ENCODE assay signal across 27 mouse cellular contexts in the genomic region with DNA sequence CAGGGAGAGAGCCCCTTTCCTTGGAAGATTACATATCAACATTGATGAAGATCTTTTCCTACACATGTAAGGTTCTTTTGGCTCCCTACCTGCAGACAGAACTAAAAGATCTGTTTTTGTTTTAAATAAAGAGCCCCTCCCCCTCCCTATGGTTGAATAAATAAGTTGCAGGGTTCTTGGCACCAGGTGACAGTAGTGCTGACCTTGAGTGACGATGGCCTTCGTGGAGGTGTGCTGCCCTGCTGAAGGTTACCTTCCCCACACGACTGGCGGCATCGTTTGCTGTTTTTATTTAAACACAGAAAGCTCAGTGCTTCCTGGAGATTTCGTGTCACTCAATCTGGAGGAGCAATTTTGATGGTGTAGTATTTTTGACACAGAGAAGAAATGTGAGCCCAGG.
DNase-seq lines count a peak whose midpoint lies in the region; ATAC-seq and TF ChIP-seq lines count a peak whose summit lies in the region.
"Had no signal": no experiment of that assay in that cellular context is flagged by ENCODE, and none has a peak within 500 bp of the region (broad histone marks: within the 10 kb centered on the region; RNA-seq: fewer than 3 reads in every experiment).

No protein-coding gene starts in this region.

- H3K27ac ChIP-seq in gastrocnemius, adult 2 months: peak overlapping the region; percentile 67
- H3K27ac ChIP-seq in hindbrain, embryonic 10.5 days: 0 out of 2 replicates have a peak overlapping the region, but pooled peaks have one; percentile 8
- no peak overlapping the region for H3K27ac ChIP-seq in hindbrain, embryonic 11.5 days (ENCODE audit: low read depth, low read length)
- no peak overlapping the region for H3K27ac ChIP-seq in liver, adult 2 months (replicated peaks; ENCODE audit: insufficient read depth, low read depth, low read length)
- H3K27ac ChIP-seq in liver, embryonic 12.5 days: no peak overlapping the region
- 0 out of 2 replicates have a peak overlapping the region, but pooled peaks have one; percentile 11 for H3K27ac ChIP-seq in embryonic facial prominence, embryonic 15.5 days (replicated peaks)
- H3K27ac ChIP-seq: liver, embryonic 13.5 days; neural tube, embryonic 12.5 days; stomach, postnatal 0 days had no signal

- 79% methylated on average over 6 of the region's 6 CpGs for WGBS in hindbrain, embryonic 10.5 days
- 76% methylated on average over 6 of the region's 6 CpGs for WGBS in hindbrain, embryonic 11.5 days
- WGBS in liver, adult 2 months: 33% methylated on average over 6 of the region's 6 CpGs
- WGBS in liver, embryonic 12.5 days (ENCODE audit: insufficient replicate concordance): 70% methylated on average over 6 of the region's 6 CpGs
- WGBS in embryonic facial prominence, embryonic 15.5 days: 44% methylated on average over 6 of the region's 6 CpGs

- no peak for DNase-seq in gastrocnemius, adult 2 months
- no peak for DNase-seq in gastrocnemius, adult 18-20 months (ENCODE audit: low spot score)
- no peak for DNase-seq in hindbrain, embryonic 10.5 days (ENCODE audit: low spot score)
- DNase-seq in hindbrain, embryonic 11.5 days (ENCODE audit: low spot score): no peak
- DNase-seq in liver, adult 2 months (ENCODE audit: extremely low read depth, low read depth, low spot score): peak; percentile 65
- DNase-seq: adrenal gland, adult 8-10 months; cerebellum, postnatal 25 days; gastrocnemius, postnatal 10 days; layer of hippocampus, adult 9-11 months; liver, embryonic 13.5 days; lung, adult 2 months; right cerebral cortex, adult 18-20 months; spleen, adult 18-20 months; thymus, adult 18-20 months; thymus, postnatal 25 days had no signal

- TF ChIP-seq CTCF in gastrocnemius, adult 2 months (IDR thresholded peaks at IDR 0.05): no peak
- TF ChIP-seq CTCF in liver, adult 2 months (IDR thresholded peaks at IDR 0.05; ENCODE audit: low read depth, low read length): no peak

- no peak for TF ChIP-seq POLR2A in liver, adult 2 months (IDR thresholded peaks at IDR 0.05; ENCODE audit: extremely low read depth, insufficient read depth, low read length)

- H3K4me2 ChIP-seq in hindbrain, embryonic 11.5 days (replicated peaks; ENCODE audit: low read depth, low read length): no peak overlapping the region
- no peak overlapping the region for H3K4me2 ChIP-seq in liver, embryonic 12.5 days
- no peak overlapping the region for H3K4me2 ChIP-seq in embryonic facial prominence, embryonic 15.5 days (replicated peaks)
- H3K4me2 ChIP-seq: heart, embryonic 12.5 days; hindbrain, embryonic 14.5 days; liver, embryonic 13.5 days; neural tube, embryonic 12.5 days had no signal

- peaks cover 19% of the 10 kb centered on the region; the same call in 1 of the 2 replicates for H3K79me2 ChIP-seq in liver, adult 2 months (ENCODE audit: control insufficient read depth, insufficient read depth, low read length)

- ATAC-seq in hindbrain, embryonic 11.5 days (ENCODE audit: low FRiP score): no peak
- ATAC-seq in liver, embryonic 12.5 days: no peak
- ATAC-seq in embryonic facial prominence, embryonic 15.5 days (ENCODE audit: insufficient number of reproducible peaks, low FRiP score, low TSS enrichment, low read depth): no peak
- ATAC-seq: forebrain, embryonic 16.5 days; intestine, postnatal 0 days had no signal

- H3K36me3 ChIP-seq in hindbrain, embryonic 10.5 days: no peaks in the 10 kb centered on the region
- H3K36me3 ChIP-seq in hindbrain, embryonic 11.5 days (ENCODE audit: control insufficient read depth, insufficient read depth, low read length): no peaks in the 10 kb centered on the region
- H3K36me3 ChIP-seq in liver, adult 2 months (ENCODE audit: control insufficient read depth, insufficient read depth, low read length): no peaks in the 10 kb centered on the region
- no peaks in the 10 kb centered on the region for H3K36me3 ChIP-seq in liver, embryonic 12.5 days
- no peaks in the 10 kb centered on the region for H3K36me3 ChIP-seq in embryonic facial prominence, embryonic 15.5 days
- H3K36me3 ChIP-seq: G1E; heart, embryonic 12.5 days; liver, embryonic 13.5 days; midbrain, embryonic 10.5 days; neural tube, embryonic 12.5 days had no signal

- intact Hi-C loops in gastrocnemius, adult 2 months (cut with DNase I): no loop called here

- H3K9me3 ChIP-seq in hindbrain, embryonic 10.5 days: no peaks in the 10 kb centered on the region
- H3K9me3 ChIP-seq in hindbrain, embryonic 11.5 days (ENCODE audit: control insufficient read depth, low read length): no peaks in the 10 kb centered on the region
- H3K9me3 ChIP-seq in liver, embryonic 12.5 days (replicated peaks): no peaks in the 10 kb centered on the region
- H3K9me3 ChIP-seq in embryonic facial prominence, embryonic 15.5 days (replicated peaks): no peaks in the 10 kb centered on the region
- H3K9me3 ChIP-seq: heart, embryonic 12.5 days; liver, embryonic 13.5 days; midbrain, embryonic 10.5 days; neural tube, embryonic 12.5 days had no signal

- H3K27me3 ChIP-seq in hindbrain, embryonic 10.5 days (ENCODE audit: insufficient read depth, poor library complexity, severe bottlenecking): no peaks in the 10 kb centered on the region
- no peaks in the 10 kb centered on the region for H3K27me3 ChIP-seq in hindbrain, embryonic 11.5 days (ENCODE audit: control insufficient read depth, insufficient read depth, low read length)
- no peaks in the 10 kb centered on the region for H3K27me3 ChIP-seq in liver, adult 2 months (ENCODE audit: control insufficient read depth, insufficient read depth, low read length)
- peaks cover 30% of the 10 kb centered on the region for H3K27me3 ChIP-seq in liver, embryonic 12.5 days (replicated peaks)
- H3K27me3 ChIP-seq in embryonic facial prominence, embryonic 15.5 days: no peaks in the 10 kb centered on the region
- H3K27me3 ChIP-seq: heart, embryonic 12.5 days; neural tube, embryonic 12.5 days had no signal

- H3K4me1 ChIP-seq in hindbrain, embryonic 10.5 days (replicated peaks): peaks cover 74% of the 10 kb centered on the region
- H3K4me1 ChIP-seq in hindbrain, embryonic 11.5 days (replicated peaks; ENCODE audit: control insufficient read depth, insufficient read depth, low read length): peaks cover 9% of the 10 kb centered on the region
- peaks cover 16% of the 10 kb centered on the region for H3K4me1 ChIP-seq in liver, adult 2 months (ENCODE audit: control insufficient read depth, insufficient read depth, low read length)
- H3K4me1 ChIP-seq in liver, embryonic 12.5 days: peaks cover 39% of the 10 kb centered on the region
- peaks cover 63% of the 10 kb centered on the region for H3K4me1 ChIP-seq in embryonic facial prominence, embryonic 15.5 days

- H3K4me3 ChIP-seq in gastrocnemius, adult 2 months: peak overlapping the region; percentile 35
- no peak overlapping the region for H3K4me3 ChIP-seq in hindbrain, embryonic 10.5 days
- no peak overlapping the region for H3K4me3 ChIP-seq in hindbrain, embryonic 11.5 days (ENCODE audit: low read depth, low read length)
- H3K4me3 ChIP-seq in liver, adult 2 months (ENCODE audit: insufficient read depth, low read depth, low read length): no peak overlapping the region
- no peak overlapping the region for H3K4me3 ChIP-seq in liver, embryonic 12.5 days
- H3K4me3 ChIP-seq in embryonic facial prominence, embryonic 15.5 days (replicated peaks): no peak overlapping the region
- H3K4me3 ChIP-seq: erythroblast, embryonic 14.5 days; heart, embryonic 12.5 days; liver, embryonic 13.5 days; midbrain, embryonic 10.5 days; myocyte; neural tube, embryonic 12.5 days had no signal

- H3K9ac ChIP-seq in hindbrain, embryonic 11.5 days (ENCODE audit: low read depth, low read length): no peak overlapping the region
- H3K9ac ChIP-seq in liver, adult 2 months (ENCODE audit: low read depth, low read length): no peak overlapping the region
- H3K9ac ChIP-seq in liver, embryonic 12.5 days: no peak overlapping the region
- H3K9ac ChIP-seq in embryonic facial prominence, embryonic 15.5 days: no peak overlapping the region
- H3K9ac ChIP-seq: liver, embryonic 13.5 days; neural tube, embryonic 12.5 days had no signal

Comparison
In these comparisons a context has a peak if more than half of its experiments do, and no peak if none do; other contexts are left out.
1. H3K27ac ChIP-seq: peak in gastrocnemius, adult 2 months (single experiment), hindbrain, embryonic 10.5 days (single experiment) and embryonic facial prominence, embryonic 15.5 days (single experiment); none in hindbrain, embryonic 11.5 days (single experiment), liver, adult 2 months (single experiment) and liver, embryonic 12.5 days (single experiment).